In genomic region chr1:164684437-164684836, GRCm38 (mm10) we compare ENCODE assay signal across 12 mouse cellular contexts.
"Had no signal": no experiment of that assay in that cellular context is flagged by ENCODE, and none has a peak within 500 bp of the region (broad histone marks: within the 10 kb centered on the region; RNA-seq: fewer than 3 reads in every experiment).

No protein-coding gene starts in this region.

- H3K4me2 ChIP-seq: kidney, embryonic 15.5 days; limb, embryonic 15.5 days; liver, embryonic 12.5 days; lung, embryonic 14.5 days; midbrain, embryonic 13.5 days; neural tube, embryonic 13.5 days had no signal

- DNase-seq: kidney, adult 2 months; kidney, postnatal 14 days; lung, embryonic 14.5 days; right cerebral cortex, postnatal 14 days; thymus, adult 18-20 months; thymus, postnatal 14 days had no signal

- H3K9me3 ChIP-seq: kidney, embryonic 15.5 days; limb, embryonic 15.5 days; liver, embryonic 12.5 days; midbrain, embryonic 13.5 days; neural tube, embryonic 13.5 days had no signal

- H3K4me3 ChIP-seq: kidney, embryonic 15.5 days; limb, embryonic 15.5 days; liver, embryonic 12.5 days; midbrain, embryonic 13.5 days; neural tube, embryonic 13.5 days had no signal

- ATAC-seq: intestine, embryonic 16.5 days; liver, embryonic 12.5 days; midbrain, embryonic 13.5 days had no signal

- H3K27me3 ChIP-seq: kidney, embryonic 15.5 days; limb, embryonic 15.5 days; liver, embryonic 12.5 days; midbrain, embryonic 13.5 days; neural tube, embryonic 13.5 days had no signal

- H3K4me1 ChIP-seq: kidney, embryonic 15.5 days; limb, embryonic 15.5 days; liver, embryonic 12.5 days; midbrain, embryonic 13.5 days; neural tube, embryonic 13.5 days had no signal

- H3K36me3 ChIP-seq: kidney, embryonic 15.5 days; limb, embryonic 15.5 days; liver, embryonic 12.5 days; midbrain, embryonic 13.5 days; neural tube, embryonic 13.5 days had no signal

- H3K9ac ChIP-seq: kidney, embryonic 15.5 days; limb, embryonic 15.5 days; liver, embryonic 12.5 days; lung, embryonic 14.5 days; midbrain, embryonic 13.5 days; neural tube, embryonic 13.5 days had no signal

- H3K27ac ChIP-seq: kidney, embryonic 15.5 days; limb, embryonic 15.5 days; liver, embryonic 12.5 days; midbrain, embryonic 13.5 days; neural tube, embryonic 13.5 days had no signal
